Mouse (Mus musculus) erythroblast, embryonic 14.5 days (primary cell): ENCODE results near the gene Klhl12.

Experiments used
- GATA1 ChIP-seq: IDR thresholded peaks from 2 replicates; pipeline ENCODE4 v1.6.1; 2012; ENCODE audit warnings: low read length, inconsistent platforms, mixed read lengths
- TAL1 ChIP-seq: IDR thresholded peaks from 3 replicates; pipeline ENCODE4 v1.6.1; 2012; ENCODE audit warnings: low read length, inconsistent platforms, mixed read lengths

GRCm38 (mm10) chr1:134456060-134456459, 729 bp downstream of the Klhl12 start:
- TF ChIP-seq TAL1 (no peak), GATA1 (no peak)
